Mouse (Mus musculus) MEL-GATA-1-ER (cell line): ENCODE data around the gene Olfr654.

ENCODE experiments used
- DNase-seq: peaks from one replicate; pipeline ENCODE4 v3.0.0-alpha.2; 2012; ENCODE audit warnings: low read depth; ENCODE audit errors: extremely low read depth

Olfr654 gene

DNA sequence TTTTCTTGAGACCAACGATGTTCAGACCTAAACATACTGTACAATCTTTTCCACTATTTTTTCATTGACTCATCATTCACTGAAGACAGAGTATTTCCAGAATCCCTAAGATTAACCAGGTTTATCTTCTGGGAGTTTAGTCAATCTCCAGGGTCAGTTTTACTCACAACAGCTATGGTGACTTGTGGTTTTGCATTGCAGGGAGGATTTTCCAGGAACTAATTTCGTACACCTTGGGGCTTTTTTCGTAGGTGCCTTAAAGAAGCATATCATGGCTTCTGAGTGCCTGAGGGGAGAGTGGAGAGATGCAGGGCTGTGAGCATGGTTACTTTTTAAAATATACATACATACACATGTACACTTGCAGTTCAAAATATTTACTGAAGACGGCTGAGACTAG is at the start of gene Olfr654:
Olfr654 (plus strand) TSS at position 301 of the 400 bp plus-strand sequence.
- DNase-seq = no peak

DNA sequence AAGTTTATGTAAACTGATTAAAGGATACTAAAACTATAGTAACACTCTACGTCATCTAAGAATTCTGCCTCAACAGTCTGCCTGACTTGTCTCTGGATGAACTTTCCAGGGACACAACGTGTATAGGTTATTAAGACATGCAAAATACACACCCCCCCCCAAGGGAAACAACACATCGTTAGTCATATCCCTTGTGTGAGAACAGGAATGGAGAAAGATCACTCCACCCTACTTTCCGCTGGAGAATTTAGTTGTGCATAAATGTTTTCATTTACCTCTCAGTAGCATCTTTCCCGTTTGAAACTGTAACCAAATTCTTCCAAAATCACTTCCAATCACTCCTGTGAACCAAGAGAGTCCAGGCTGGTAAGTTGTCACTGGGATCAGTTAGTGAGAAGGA is 37.0 kb upstream of the Olfr654 start, which contains the start of gene Olfr651:
Olfr651 (plus strand) TSS at position 301 of the 400 bp plus-strand sequence.
- no peak for DNase-seq

DNA sequence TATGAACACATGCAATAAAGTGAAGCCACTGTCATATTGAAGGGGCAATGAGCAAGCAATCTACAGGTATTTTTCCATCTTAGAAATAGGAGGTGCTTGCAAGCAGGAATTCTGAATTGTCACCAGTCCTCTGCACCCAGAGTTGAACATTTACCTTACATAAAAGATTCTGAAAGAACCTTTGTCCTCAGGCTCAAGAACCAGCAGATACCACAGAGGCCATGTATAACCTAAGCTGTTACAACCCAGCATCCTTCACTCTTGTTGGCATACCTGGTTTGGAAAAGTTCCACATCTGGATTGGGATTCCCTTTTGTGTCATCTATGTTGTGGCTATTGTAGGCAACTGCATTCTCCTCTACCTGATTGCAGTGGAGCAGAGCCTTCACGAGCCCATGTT is 34.1 kb upstream of the Olfr654 start:
- DNase-seq = no peak

DNA sequence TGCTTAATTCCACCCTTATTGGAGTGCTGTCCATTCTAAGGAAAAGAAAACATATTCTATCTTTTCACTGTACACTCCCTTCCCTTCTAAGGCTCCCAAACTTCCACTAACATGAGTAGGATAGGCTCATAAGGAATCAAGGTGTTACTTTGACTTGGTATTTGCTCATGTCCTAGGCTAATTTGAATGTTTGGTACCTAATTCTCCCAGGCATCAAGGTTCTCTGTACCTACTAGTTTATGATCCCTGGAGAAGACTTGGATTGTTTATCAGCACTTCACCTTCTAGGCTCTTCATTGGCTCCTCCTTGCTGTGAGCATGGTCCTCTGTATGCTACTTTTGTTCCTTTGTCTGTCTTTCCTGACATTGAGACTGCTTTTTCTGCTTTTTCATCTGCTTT is 26.2 kb upstream of the Olfr654 start, which contains the start of gene Olfr652:
Olfr652 (plus strand) TSS at position 301 of the 400 bp plus-strand sequence.
- no peak for DNase-seq

DNA sequence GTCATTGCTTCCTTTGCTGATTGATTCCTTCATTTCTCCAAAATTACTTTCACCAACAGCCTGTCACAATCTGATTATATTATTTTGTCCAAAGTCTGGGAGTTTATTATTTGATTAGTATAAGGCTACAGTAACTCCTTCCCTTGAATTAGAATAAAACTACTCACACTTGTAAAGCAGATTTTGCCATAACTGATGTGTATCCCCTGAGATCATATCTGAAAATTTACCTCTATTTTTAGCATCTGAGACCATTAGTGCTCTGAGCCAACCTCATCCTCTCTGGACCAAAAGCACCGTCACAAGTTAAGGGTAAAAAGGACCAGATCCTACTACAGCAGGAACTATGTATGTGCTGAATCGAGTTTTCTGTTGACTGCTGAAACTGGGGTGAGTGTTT is 9.8 kb upstream of the Olfr654 start, which contains the start of gene Olfr653:
Olfr653 (plus strand) TSS at position 301 of the 400 bp plus-strand sequence.
- no peak for DNase-seq

DNA sequence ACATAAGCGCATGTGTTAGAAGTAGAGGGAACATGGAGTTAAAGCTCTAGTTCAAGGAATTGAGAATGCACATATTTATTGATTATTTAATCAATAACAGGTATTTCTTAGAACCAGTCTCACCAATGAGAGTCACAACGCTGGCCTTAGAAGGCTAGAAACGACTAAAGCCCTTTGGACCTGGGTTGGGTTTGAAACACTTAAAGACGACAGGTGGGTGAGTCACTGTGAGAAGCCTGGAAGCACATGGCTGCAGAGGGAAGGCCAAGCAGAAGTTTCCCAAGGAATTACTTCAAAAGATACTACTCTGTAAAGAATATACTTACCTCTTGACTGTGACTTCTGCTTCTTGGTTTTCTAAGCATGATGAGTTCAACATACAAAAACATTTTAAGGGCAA is 6.0 kb upstream of the Olfr654 start:
- no peak for DNase-seq

DNA sequence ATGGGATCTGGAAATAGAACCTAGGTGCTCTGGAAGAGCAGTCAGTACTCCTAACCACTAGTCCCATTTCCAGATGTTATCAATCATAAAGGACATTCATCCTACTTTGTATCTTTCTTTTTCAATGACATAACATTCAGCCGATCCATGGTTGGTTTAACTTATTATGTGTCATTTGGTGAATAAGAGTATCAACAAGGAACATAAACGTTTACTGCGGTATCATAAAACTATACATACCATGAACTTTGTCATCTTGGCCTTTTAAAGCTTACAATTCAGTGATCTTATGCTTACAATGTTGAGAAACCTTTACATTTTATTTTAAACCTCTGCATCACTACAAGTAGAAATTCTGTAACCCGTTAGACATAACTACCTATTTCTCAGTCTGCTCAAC is 5.4 kb upstream of the Olfr654 start:
- no peak for DNase-seq

DNA sequence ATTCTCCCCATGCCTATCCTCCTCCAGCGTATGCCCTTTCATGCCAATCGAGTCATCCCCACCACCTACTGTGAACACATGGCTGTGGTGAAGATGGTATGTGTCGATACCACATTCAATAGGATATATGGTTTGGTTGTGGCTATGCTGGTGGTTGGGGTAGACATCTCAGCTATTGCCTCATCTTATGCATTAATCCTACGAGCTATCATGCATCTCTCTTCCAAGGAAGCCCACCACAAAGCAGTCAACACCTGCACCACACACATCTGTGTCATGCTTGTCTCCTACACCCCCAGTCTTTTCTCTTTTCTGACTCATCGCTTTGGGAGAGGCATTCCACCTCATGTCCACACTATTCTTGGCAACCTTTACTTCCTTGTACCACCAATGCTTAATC is 1.4 kb downstream of the Olfr654 start:
- no peak for DNase-seq

DNA sequence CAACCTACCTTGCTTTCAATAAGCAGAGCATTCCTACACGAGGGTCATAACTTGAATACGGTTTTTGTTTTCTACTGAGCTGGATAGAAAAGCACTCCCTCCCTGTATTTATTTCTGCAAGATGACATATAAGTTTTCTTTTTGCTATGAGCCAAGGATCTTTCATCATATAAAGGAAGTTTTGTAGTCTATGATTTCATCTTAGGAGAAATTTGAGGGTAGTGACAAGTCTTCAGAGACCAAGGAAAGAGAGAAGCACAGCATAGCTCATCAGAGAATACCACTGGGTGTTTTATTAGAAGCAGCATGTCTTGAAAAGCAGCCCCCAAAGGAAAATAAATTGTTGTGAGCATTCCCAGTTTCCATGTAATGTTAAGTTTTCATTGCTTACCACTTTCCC is 14.9 kb downstream of the Olfr654 start, which contains the start of gene Olfr655:
Olfr655 (minus strand) TSS at position 101 of the 400 bp plus-strand sequence.
- DNase-seq = no peak

DNA sequence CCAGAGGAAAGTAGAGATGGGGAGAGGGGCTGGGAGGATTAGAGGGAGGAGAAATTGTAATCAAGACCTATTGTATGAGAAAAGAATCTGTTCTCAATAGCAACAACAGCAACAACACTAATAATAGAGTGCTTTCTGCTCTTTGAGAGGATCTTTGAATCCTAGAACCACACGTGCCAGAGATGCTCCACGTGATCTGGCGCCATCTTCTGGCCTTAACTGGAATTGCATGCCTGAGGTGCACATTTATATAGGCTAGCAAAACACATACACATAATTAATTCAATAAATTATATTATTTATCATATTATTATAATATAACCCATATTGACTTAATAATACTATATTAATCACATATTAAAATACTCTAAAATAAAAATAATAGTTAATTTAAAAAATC is 16.3 kb downstream of the Olfr654 start:
- DNase-seq = no peak

DNA sequence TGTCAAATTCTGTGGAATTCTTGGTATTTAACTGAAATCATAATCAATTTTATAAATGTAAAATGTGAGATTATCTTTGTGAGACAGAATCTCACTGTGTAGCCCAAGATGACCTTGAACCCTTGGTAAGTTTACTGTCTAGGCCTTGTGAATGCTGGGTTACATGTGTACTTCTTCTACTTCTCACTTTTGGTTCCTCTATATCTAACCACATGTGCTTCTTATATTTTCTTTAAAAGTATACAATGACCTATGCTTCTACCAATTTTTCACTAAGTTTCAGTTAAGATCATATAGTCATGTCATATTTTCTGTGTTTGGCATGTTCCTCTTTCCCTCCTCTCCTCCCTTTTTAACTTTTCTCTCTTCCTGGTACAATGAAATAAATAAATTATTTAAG is 17.9 kb downstream of the Olfr654 start:
- no peak for DNase-seq

DNA sequence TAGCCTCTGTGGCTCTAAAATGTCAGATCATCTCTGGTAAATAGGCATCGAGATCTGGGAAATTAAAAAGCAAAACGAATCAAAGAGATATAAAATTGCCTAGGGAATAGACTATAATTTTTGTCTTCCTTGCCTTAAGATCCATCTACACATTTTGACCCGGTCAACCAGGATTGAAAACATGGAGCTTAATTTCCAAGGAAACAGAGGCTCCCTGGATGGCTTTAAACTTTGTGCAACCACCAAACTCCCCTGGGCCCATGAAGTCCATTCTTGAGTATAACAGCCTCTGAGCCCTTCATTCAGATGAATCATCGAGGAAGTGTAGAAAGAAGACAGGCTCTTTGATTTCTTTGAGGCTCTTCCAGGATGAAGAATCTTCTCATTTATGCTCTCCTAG is 26.8 kb downstream of the Olfr654 start, which contains the start of gene Olfr656:
Olfr656 (plus strand) TSS at position 301 of the 400 bp plus-strand sequence.
- no peak for DNase-seq

DNA sequence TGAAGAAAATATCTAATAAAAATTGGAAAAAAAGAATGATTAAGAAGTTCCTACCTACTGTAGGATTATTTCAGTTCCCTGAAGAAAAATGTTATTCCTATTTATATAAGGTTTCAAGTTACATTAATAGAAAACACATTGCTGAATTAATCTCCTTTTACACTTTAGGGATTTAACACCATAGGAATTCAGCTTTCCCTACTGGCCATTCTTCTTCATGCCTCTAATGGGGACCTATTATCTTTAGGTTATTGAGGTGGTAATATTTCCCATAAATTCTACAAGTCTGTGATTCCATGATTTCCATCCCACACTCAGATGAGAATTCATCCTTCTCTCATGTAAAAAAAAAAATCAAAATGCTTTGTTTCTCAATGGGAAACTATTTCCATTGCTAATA is 37.7 kb downstream of the Olfr654 start, which contains the start of gene Olfr657:
Olfr657 (plus strand) TSS at position 301 of the 400 bp plus-strand sequence.
- no peak for DNase-seq
